Mouse (Mus musculus): ENCODE results near the gene Ift27. TPM values are rescaled to one million over a fixed set of nuclear protein-coding genes. Genes with fewer than 3 reads are reported as not detected.

The Ift27 gene
- total RNA-seq, 2 experiments from 2014 or later: 16.0 to 18.8 TPM

Other genes with a start within 250 kb of the Ift27 start
- gene Txn2, start 245.1 kb downstream of the Ift27 start, total RNA-seq (2021): 100 to 1,000 TPM; 563 to 586 TPM
- 1 to 10 TPM; 2.7 TPM for gene Foxred2, start 217.4 kb downstream of the Ift27 start, total RNA-seq (2021)
- 100 to 1,000 TPM; 151 to 167 TPM for gene Eif3d, start 203.3 kb downstream of the Ift27 start, total RNA-seq (2021)
- under 1 TPM; 0.20 to 0.26 TPM for gene Cacng2, start 54.1 kb downstream of the Ift27 start, total RNA-seq (2021)
- not detected for gene Pvalb, start 32.3 kb upstream of the Ift27 start, total RNA-seq (2021)
- gene Ncf4, start 70.7 kb upstream of the Ift27 start, total RNA-seq (2021): 1 to 10 TPM; 1.9 to 2.3 TPM
- under 1 TPM; 0.36 to 0.93 TPM for gene Csf2rb2, start 131.6 kb upstream of the Ift27 start, total RNA-seq (2021)
- gene Csf2rb, start 151.6 kb upstream of the Ift27 start, total RNA-seq (2021): 1 to 10 TPM; 2.7 to 5.9 TPM
- gene Tex33, start 221.8 kb upstream of the Ift27 start, total RNA-seq (2021): not detected
- gene Tst, start 231.8 kb upstream of the Ift27 start, total RNA-seq (2021): 100 to 1,000 TPM; 276 to 330 TPM
- 10 to 100 TPM; 38.8 to 57.7 TPM for gene Mpst, start 232.3 kb upstream of the Ift27 start, total RNA-seq (2021)

Measured in adrenal gland, postnatal 36 days (tissue).